Mouse (Mus musculus) hindbrain, postnatal 0 days (tissue): Measurements from ENCODE around the gene Cd83. TPM values are rescaled to one million over a fixed set of nuclear protein-coding genes. Genes with fewer than 3 reads are reported as not detected.
A peak's percentile ranks its signal among the peaks of the same experiment; 100 is the strongest.

ENCODE experiments used
- ATAC-seq: fragments of 200-750 bp; cut with Nextera tagmentation; 2 replicates; pipeline ENCODE4 v1.8.0; 2017; ENCODE audit warnings: mild to moderate bottlenecking, moderate TSS enrichment, moderate library complexity
- DNase-seq: peaks from one replicate; pipeline ENCODE4 v3.0.0-alpha.2; 2015; ENCODE audit warnings: low spot score
- H3K27ac ChIP-seq: fragments of 300-500 bp; sonication (generic); 2 replicates; pipeline ENCODE4 v1.5.1; 2014; ENCODE audit warnings: mild to moderate bottlenecking
- H3K27me3 ChIP-seq: fragments of 300-500 bp; sonication (generic); 2 replicates; pipeline ENCODE4 v1.6.1; 2014; ENCODE audit warnings: low read length, mixed read lengths; ENCODE audit not compliant: insufficient read depth
- H3K36me3 ChIP-seq: fragments of 300-500 bp; sonication (generic); 2 replicates; pipeline ENCODE4 v1.6.1; 2014; ENCODE audit warnings: low read length, mixed read lengths; ENCODE audit not compliant: insufficient read depth
- H3K4me1 ChIP-seq: fragments of 300-500 bp; sonication (generic); 2 replicates; pipeline ENCODE4 v1.6.1; 2014; ENCODE audit warnings: antibody characterized with exemption, low read length, mixed read lengths; ENCODE audit not compliant: insufficient read depth
- H3K4me2 ChIP-seq: fragments of 300-500 bp; sonication (generic); 2 replicates; pipeline ENCODE4 v1.6.1; 2014; ENCODE audit warnings: low read depth, mild to moderate bottlenecking, low read length, moderate library complexity, mixed read lengths
- H3K4me3 ChIP-seq: fragments of 300-500 bp; sonication (generic); 2 replicates; pipeline ENCODE4 v1.5.1; 2014; ENCODE audit warnings: low read length
- H3K9ac ChIP-seq: fragments of 300-500 bp; sonication (generic); replicated peaks from 2 replicates; pipeline ENCODE4 v1.6.1; 2014; ENCODE audit warnings: mild to moderate bottlenecking, low read length, moderate library complexity, mixed read lengths
- H3K9me3 ChIP-seq: fragments of 300-500 bp; sonication (generic); 2 replicates; pipeline ENCODE4 v1.6.1; 2016; ENCODE audit warnings: low read length, mixed read lengths
- CTCF ChIP-seq: IDR thresholded peaks from 2 replicates; pipeline ENCODE4 v1.5.1; 2016; ENCODE audit warnings: antibody characterized with exemption, control low read depth, low read depth
- WGBS: fragments of 180-500 bp; shearing (Covaris S2); extraction: QIAGEN DNeasy Blood & Tissue Kit; methylation state at CpG from one replicate; pipeline ENCODE4 v1.1.7; 2014; 5-methylcytosine and 5-hydroxymethylcytosine counted together
- polyA plus RNA-seq: library from polyadenylated mRNA; unstranded; fragments of >200 nt; fragmentation: Nextera tagmentation; extraction: Ambion mirVana; gene quantifications from 2 replicates; pipeline ENCODE4 v1.2.1, GENCODE M21; 2015
- total RNA-seq: library from RNA; depleted of rRNA; stranded (reverse); fragments of >200 nt; gene quantifications from 2 replicates; pipeline ENCODE4 v1.2.3, GENCODE M21; 2014

Cd83 gene
- total and polyA plus RNA-seq, 2 experiments from 2014 or later = 38.5 to 45.4 TPM

- H3K27ac ChIP-seq = no peak overlapping the region
- H3K27me3 ChIP-seq = no peaks in the 10 kb centered on the region
- no peak for ATAC-seq
- H3K4me1 ChIP-seq = peaks cover 8% of the 10 kb centered on the region; the same call in 1 of the 2 replicates
- DNase-seq = no peak
- H3K9ac ChIP-seq = no peak overlapping the region
- no peaks in the 10 kb centered on the region for H3K9me3 ChIP-seq
- peaks cover 5% of the 10 kb centered on the region; the same call in 1 of the 2 replicates for H3K36me3 ChIP-seq
- 86% methylated on average over 5 of the region's 5 CpGs for WGBS
- no peak overlapping the region for H3K4me3 ChIP-seq
- no peak overlapping the region for H3K4me2 ChIP-seq
- no peak for TF ChIP-seq CTCF
These were observed 20.7 kb downstream of the Cd83 start for GRCm38 (mm10) chr13:43805159-43805758.

GRCm38 (mm10) chr13:43806371-43807271 lies 22.0 kb downstream of the Cd83 start:
- Histone ChIP-seq H3K4me2 (peak overlapping the region; percentile 41), H3K4me1 (peaks cover 8% of the 10 kb centered on the region; the same call in 1 of the 2 replicates), H3K4me3 (no peak overlapping the region), H3K27me3 (no peaks in the 10 kb centered on the region), H3K9me3 (no peaks in the 10 kb centered on the region), H3K36me3 (peaks cover 4% of the 10 kb centered on the region; the same call in 1 of the 2 replicates), H3K9ac (no peak overlapping the region), H3K27ac (peak overlapping the region; percentile 58)
- WGBS = 15% methylated on average over 14 of the region's 14 CpGs
- DNase-seq (peak; percentile 40), ATAC-seq (peak; percentile 58)
- no peak for TF ChIP-seq CTCF

GRCm38 (mm10) chr13:43807272-43807675 lies 22.7 kb downstream of the Cd83 start:
- Histone ChIP-seq H3K4me1 (peaks cover 8% of the 10 kb centered on the region; the same call in 1 of the 2 replicates), H3K4me3 (no peak overlapping the region), H3K36me3 (no peaks in the 10 kb centered on the region), H3K9ac (no peak overlapping the region), H3K4me2 (peak overlapping the region; percentile 41; the same call in 1 of the 2 replicates), H3K27me3 (no peaks in the 10 kb centered on the region), H3K27ac (peak overlapping the region; percentile 58), H3K9me3 (no peaks in the 10 kb centered on the region)
- TF ChIP-seq CTCF = no peak
- WGBS = 29% methylated on average over 3 of the region's 3 CpGs
- ATAC-seq = peak; percentile 84
- peak; percentile 67 for DNase-seq

GRCm38 (mm10) chr13:43810621-43811020 lies 26.0 kb downstream of the Cd83 start:
- WGBS = 86% methylated on average over 6 of the region's 6 CpGs
- TF ChIP-seq CTCF = no peak
- ATAC-seq (no peak), DNase-seq (no peak)
- Histone ChIP-seq H3K27me3 (no peaks in the 10 kb centered on the region), H3K4me2 (no peak overlapping the region), H3K4me3 (no peak overlapping the region), H3K9me3 (no peaks in the 10 kb centered on the region), H3K4me1 (peaks cover 8% of the 10 kb centered on the region; the same call in 1 of the 2 replicates), H3K36me3 (no peaks in the 10 kb centered on the region), H3K27ac (no peak overlapping the region), H3K9ac (no peak overlapping the region)

GRCm38 (mm10) chr13:43811835-43812234 lies 27.3 kb downstream of the Cd83 start:
- WGBS = 67% methylated on average over 3 of the region's 3 CpGs

GRCm38 (mm10) chr13:43813431-43813830 lies 28.9 kb downstream of the Cd83 start:
- H3K4me2 ChIP-seq = no peak overlapping the region
- no peak overlapping the region for H3K9ac ChIP-seq
- DNase-seq = no peak

More at GRCm38 (mm10) chr13:43811835-43812234, 27.3 kb downstream of the Cd83 start:
- peaks cover 1% of the 10 kb centered on the region; the same call in 1 of the 2 replicates for H3K4me1 ChIP-seq
- H3K27ac ChIP-seq = no peak overlapping the region
- no peak overlapping the region for H3K9ac ChIP-seq
- H3K4me2 ChIP-seq = no peak overlapping the region
- H3K9me3 ChIP-seq = no peaks in the 10 kb centered on the region
- no peaks in the 10 kb centered on the region for H3K36me3 ChIP-seq
- no peaks in the 10 kb centered on the region for H3K27me3 ChIP-seq
- DNase-seq (no peak), ATAC-seq (no peak)
- no peak for TF ChIP-seq CTCF
- no peak overlapping the region for H3K4me3 ChIP-seq

More at GRCm38 (mm10) chr13:43813431-43813830, 28.9 kb downstream of the Cd83 start:
- no peaks in the 10 kb centered on the region for H3K4me1 ChIP-seq
- H3K36me3 ChIP-seq = no peaks in the 10 kb centered on the region
- no peak overlapping the region for H3K4me3 ChIP-seq
- TF ChIP-seq CTCF = no peak
- ATAC-seq = no peak
- 87% methylated on average over 8 of the region's 8 CpGs for WGBS
- H3K27me3 ChIP-seq = no peaks in the 10 kb centered on the region
- no peaks in the 10 kb centered on the region for H3K9me3 ChIP-seq
- H3K27ac ChIP-seq = no peak overlapping the region
